Mouse (Mus musculus) ES-E14 (cell line): ENCODE data around the gene Rag2. TPM values are rescaled to one million over a fixed set of nuclear protein-coding genes. Genes with fewer than 3 reads are reported as not detected.

ENCODE experiments used
- DNase-seq: peaks from one replicate; pipeline ENCODE4 v3.0.0-alpha.2; 2013; ENCODE audit warnings: low read depth, low spot score
- H3K27ac ChIP-seq: 2 replicates; pipeline ENCODE4 v1.5.1; 2012; ENCODE audit warnings: low read depth, mild to moderate bottlenecking, low read length, moderate library complexity, mixed read lengths; ENCODE audit not compliant: poor library complexity, insufficient read depth, severe bottlenecking
- H3K36me3 ChIP-seq: 2 replicates; pipeline ENCODE4 v1.6.1; 2012; ENCODE audit warnings: mild to moderate bottlenecking, low read length, moderate library complexity, mixed read lengths; ENCODE audit not compliant: control insufficient read depth, poor library complexity, insufficient read depth, severe bottlenecking
- H3K4me1 ChIP-seq, 2 experiments: fragments of 150-350 bp in 1 of 2; sonication (generic) in 1 of 2; 2 replicates each; pipeline ENCODE4 v1.6.1; 2012; ENCODE audit warnings: low read length in 2 of 2, mild to moderate bottlenecking in 1 of 2, mixed read lengths in 1 of 2; ENCODE audit not compliant: control insufficient read depth in 2 of 2, insufficient read depth in 2 of 2, poor library complexity in 1 of 2
- H3K4me3 ChIP-seq, 2 experiments: fragments of 150-350 bp in 1 of 2; sonication (generic) in 1 of 2; 2 replicates each; pipeline ENCODE4 v1.5.1; 2012; ENCODE audit warnings: low read length in 2 of 2, low read depth in 1 of 2, mild to moderate bottlenecking in 1 of 2, mixed read lengths in 1 of 2; ENCODE audit not compliant: insufficient read depth in 1 of 2, poor library complexity in 1 of 2, severe bottlenecking in 1 of 2
- H3K9ac ChIP-seq: 2 replicates; pipeline ENCODE4 v1.6.1; 2012; ENCODE audit warnings: low read depth, mild to moderate bottlenecking, low read length, mixed read lengths; ENCODE audit not compliant: poor library complexity, insufficient read depth, severe bottlenecking
- H3K9me3 ChIP-seq: fragments of 150-350 bp; sonication (generic); 2 replicates; pipeline ENCODE4 v1.6.1; 2012; ENCODE audit warnings: low read depth, mild to moderate bottlenecking, low read length; ENCODE audit not compliant: control insufficient read depth, insufficient read depth
- CHD2 ChIP-seq: IDR thresholded peaks from 2 replicates; pipeline ENCODE4 v1.6.1; 2014; ENCODE audit warnings: mild to moderate bottlenecking, low read depth, low read length, inconsistent platforms
- HCFC1 ChIP-seq: IDR thresholded peaks from 2 replicates; pipeline ENCODE4 v1.6.1; 2012; ENCODE audit warnings: low read length, inconsistent platforms, borderline replicate concordance; ENCODE audit not compliant: insufficient read depth
- MAFK ChIP-seq: IDR thresholded peaks from 2 replicates; pipeline ENCODE4 v1.6.1; 2014; ENCODE audit warnings: mild to moderate bottlenecking, low read depth, low read length, inconsistent platforms; ENCODE audit not compliant: insufficient read depth
- ZC3H11A ChIP-seq: IDR thresholded peaks from 2 replicates; pipeline ENCODE4 v1.6.1; 2012; ENCODE audit warnings: low read depth, mild to moderate bottlenecking, inconsistent platforms, low read length, borderline replicate concordance
- ZNF384 ChIP-seq: IDR thresholded peaks from 2 replicates; pipeline ENCODE4 v1.6.1; 2012; ENCODE audit warnings: low read depth, low read length, inconsistent platforms
- in situ Hi-C, 2 experiments: fragments of 600-800 bp; cut with MboI; formaldehyde crosslinking; loops; one replicate each; pipeline ENCODE4 v1.15.1; 2025; ENCODE audit warnings: low sequenced_read_pairs in 2 of 2, inconsistent platforms in 1 of 2; ENCODE audit not compliant: unreplicated experiment in 2 of 2
- total RNA-seq: library from RNA; depleted of rRNA; stranded (reverse); fragments of 300-350 nt; gene quantifications from 2 replicates; pipeline ENCODE4 v1.2.3, GENCODE M21; 2012; rRNA removed

Rag2 gene
- total RNA-seq, 1 experiment: not detected

DNA sequence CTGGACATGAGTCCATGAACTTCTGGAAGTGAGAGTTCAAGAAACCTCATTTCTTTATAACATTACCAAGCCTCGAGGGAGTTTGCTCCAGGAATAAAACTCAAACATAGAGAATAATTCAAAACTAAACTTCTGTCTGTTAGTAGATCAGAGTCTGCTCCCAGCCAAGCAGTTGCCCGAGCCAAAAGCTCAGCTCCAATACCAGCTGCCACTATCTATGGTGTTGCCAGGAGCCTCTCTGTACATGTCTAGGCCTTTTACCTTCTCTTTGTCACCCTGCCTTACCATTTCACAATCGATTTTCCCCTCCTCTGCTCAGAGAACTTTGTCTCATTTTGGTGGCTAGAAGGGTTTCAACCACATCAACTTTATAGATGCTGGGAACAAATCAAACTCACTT lies 49.0 kb downstream of the Rag2 start:
- Histone ChIP-seq H3K9ac (no peak overlapping the region), H3K4me1 (no peaks in the 10 kb centered on the region; a peak in 1 of 4 replicates), H3K36me3 (no peaks in the 10 kb centered on the region), H3K27ac (no peak overlapping the region), H3K4me3 (no peak overlapping the region), H3K9me3 (no peaks in the 10 kb centered on the region)
- no peak for DNase-seq
- in situ Hi-C loops: no loop called here
- TF ChIP-seq MAFK: no peak
- no peak for TF ChIP-seq ZNF384
- no peak for TF ChIP-seq HCFC1
- no peak for TF ChIP-seq ZC3H11A
- TF ChIP-seq CHD2: no peak

DNA sequence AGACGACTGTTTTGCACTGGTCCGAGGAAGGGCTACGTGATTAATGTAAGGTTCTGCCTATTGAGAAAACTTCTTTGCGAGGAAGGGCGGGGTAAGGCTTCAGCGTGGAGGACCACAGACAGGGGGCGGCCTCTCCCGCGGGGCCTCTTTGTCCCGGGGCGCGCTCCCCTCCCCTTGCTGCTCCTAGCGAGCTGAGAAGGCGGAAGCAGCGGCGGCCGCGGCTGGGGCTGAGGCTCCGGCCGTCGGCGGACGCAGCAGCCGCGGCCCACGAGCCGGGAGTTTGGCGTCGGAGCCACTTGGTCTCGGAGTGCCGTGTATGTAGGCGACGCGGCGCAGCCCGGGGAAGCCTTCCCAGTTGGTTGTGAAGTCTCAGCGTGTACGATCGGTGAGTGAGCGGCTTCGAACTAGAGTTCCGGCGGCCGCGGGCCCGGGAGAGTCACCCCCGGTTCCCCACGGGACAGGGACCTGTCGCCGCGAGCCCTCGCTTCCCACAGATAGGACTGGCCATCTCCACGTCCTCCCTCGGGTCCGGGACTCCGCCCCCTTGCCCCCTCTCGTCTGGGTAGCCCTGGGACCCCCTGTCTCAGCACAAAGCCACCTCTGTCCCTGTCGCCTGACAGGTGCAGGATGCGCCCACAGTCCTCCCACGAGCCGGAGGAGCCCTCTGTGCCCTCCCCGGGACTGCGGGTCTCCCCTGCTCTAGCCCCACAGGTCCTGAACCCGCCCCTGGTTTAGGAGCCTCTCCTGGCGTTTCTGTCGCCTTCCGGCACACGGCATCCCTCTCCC lies 53.9 kb downstream of the Rag2 start, which contains the start of gene Traf6:
Gene Traf6, plus strand, starts transcription at position 194 of the 786 bp plus-strand sequence.
- in situ Hi-C loops: no loop called here
- no peak within 1 kb of the TSS for H3K27ac ChIP-seq
- H3K9me3 ChIP-seq: no peaks in the 10 kb centered on the region
- DNase-seq: peak; percentile 60
- TF ChIP-seq CHD2 (no peak), ZNF384 (no peak), HCFC1 (peak; percentile 56; the same call in 1 of the 2 replicates), MAFK (no peak), ZC3H11A (no peak)
- H3K4me1 ChIP-seq: no peaks in the 10 kb centered on the region
- H3K9ac ChIP-seq: peak within 1 kb of the TSS; percentile 94
- no peaks in the 10 kb centered on the region for H3K36me3 ChIP-seq
- H3K4me3 ChIP-seq: peak within 1 kb of the TSS; percentile 93 to 95

DNA sequence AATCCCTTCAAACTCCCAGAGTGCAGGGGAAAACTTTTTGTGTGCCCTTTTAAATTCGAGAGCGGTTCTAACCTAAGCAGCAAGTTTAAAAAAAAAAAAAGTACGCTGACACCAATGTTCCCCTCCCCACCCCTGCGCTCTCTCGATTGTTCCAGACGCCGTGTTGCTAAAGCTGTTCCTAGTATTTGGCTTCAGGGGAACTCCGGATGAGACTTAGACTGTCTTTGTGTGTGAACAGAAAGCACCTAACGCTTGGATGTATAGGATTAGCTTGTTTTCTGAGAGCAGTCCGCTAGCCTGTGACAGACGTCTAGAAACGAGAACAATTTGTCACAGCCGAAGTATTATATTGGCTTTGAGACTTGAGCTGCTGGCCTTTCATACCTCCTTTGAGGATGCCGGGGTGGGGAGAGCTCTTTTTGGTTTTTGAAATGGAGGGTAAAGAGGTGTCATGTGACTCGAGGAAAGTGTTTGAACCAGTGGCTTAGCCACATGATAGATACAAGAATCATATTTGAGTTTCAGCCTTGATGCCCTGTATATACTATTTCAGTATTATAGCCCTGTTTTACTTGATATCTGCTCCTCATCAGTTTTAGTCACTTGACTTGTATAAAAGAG lies 54.8 kb downstream of the Rag2 start:
- Histone ChIP-seq H3K4me3 (peak overlapping the region; percentile 93 to 95), H3K36me3 (no peaks in the 10 kb centered on the region), H3K9me3 (no peaks in the 10 kb centered on the region), H3K4me1 (no peaks in the 10 kb centered on the region), H3K9ac (peak overlapping the region; percentile 54; the same call in 1 of the 2 replicates), H3K27ac (no peak overlapping the region)
- no peak for DNase-seq
- in situ Hi-C loops: no loop called here
- TF ChIP-seq CHD2 (no peak), MAFK (no peak), HCFC1 (no peak), ZNF384 (peak; percentile 74; the same call in 1 of the 2 replicates), ZC3H11A (no peak)

Other genes with a start within 250 kb of the Rag2 start
- not detected in 2 replicates for gene Rag1, start 24.8 kb downstream of the Rag2 start, total RNA-seq
- 11.9 and 20.2 TPM in 2 replicates for gene B230118H07Rik, start 24.8 kb downstream of the Rag2 start, total RNA-seq
- 9.5 and 10.5 TPM in 2 replicates for gene Traf6, start 53.7 kb downstream of the Rag2 start, total RNA-seq